Mouse (Mus musculus): ENCODE results near the gene Frem1. TPM values are rescaled to one million over a fixed set of nuclear protein-coding genes. Genes with fewer than 3 reads are reported as not detected.

Gene Frem1
- polyA plus RNA-seq, 2 experiments: 12.8 to 16.6 TPM

- WGBS: 41% methylated on average over 5 of the region's 5 CpGs
- TF ChIP-seq POLR2A (IDR thresholded peaks at IDR 0.05; ENCODE audit: borderline replicate concordance, extremely low read depth, insufficient read depth, insufficient read length): no peak
- H3K4me1 ChIP-seq (ENCODE audit: control insufficient read depth, insufficient read depth, low read length): peaks cover 37% of the 10 kb centered on the region
- H3K4me2 ChIP-seq (replicated peaks; ENCODE audit: low read depth, low read length, severe bottlenecking): no peak overlapping the region
- ATAC-seq (ENCODE audit: low FRiP score, low read depth): no peak
- no peak overlapping the region for H3K9ac ChIP-seq (ENCODE audit: low read depth, low read length, severe bottlenecking)
- H3K27me3 ChIP-seq (ENCODE audit: control insufficient read depth, insufficient read depth, low read length): no peaks in the 10 kb centered on the region
- H3K4me3 ChIP-seq (replicated peaks; ENCODE audit: low read length): no peak overlapping the region
- no peak for DNase-seq (ENCODE audit: low spot score)
- H3K27ac ChIP-seq (replicated peaks; ENCODE audit: low read depth, low read length): peak overlapping the region; percentile 88
- H3K9me3 ChIP-seq (ENCODE audit: control insufficient read depth, low read length): no peaks in the 10 kb centered on the region
- H3K36me3 ChIP-seq (ENCODE audit: control insufficient read depth, insufficient read depth, low read length): no peaks in the 10 kb centered on the region
Measured at GRCm38 (mm10) chr4:82892247-82892646, 159.9 kb downstream of the Frem1 start.

- Histone ChIP-seq H3K27ac (replicated peaks; ENCODE audit: low read depth, low read length) (peak overlapping the region; percentile 88), H3K4me3 (replicated peaks; ENCODE audit: low read length) (no peak overlapping the region), H3K36me3 (ENCODE audit: control insufficient read depth, insufficient read depth, low read length) (no peaks in the 10 kb centered on the region), H3K27me3 (ENCODE audit: control insufficient read depth, insufficient read depth, low read length) (no peaks in the 10 kb centered on the region), H3K9ac (ENCODE audit: low read depth, low read length, severe bottlenecking) (no peak overlapping the region), H3K4me2 (replicated peaks; ENCODE audit: low read depth, low read length, severe bottlenecking) (0 out of 2 replicates have a peak overlapping the region, but pooled peaks have one; percentile 24), H3K4me1 (ENCODE audit: control insufficient read depth, insufficient read depth, low read length) (peaks cover 37% of the 10 kb centered on the region), H3K9me3 (ENCODE audit: control insufficient read depth, low read length) (no peaks in the 10 kb centered on the region)
- ATAC-seq (ENCODE audit: low FRiP score, low read depth) (peak; percentile 54), DNase-seq (ENCODE audit: low spot score) (peak; percentile 75)
- 21% methylated on average over 2 of the region's 2 CpGs for WGBS
- no peak for TF ChIP-seq POLR2A (IDR thresholded peaks at IDR 0.05; ENCODE audit: borderline replicate concordance, extremely low read depth, insufficient read depth, insufficient read length)
Measured at GRCm38 (mm10) chr4:82891566-82891965, 160.6 kb downstream of the Frem1 start.

- Histone ChIP-seq H3K4me3 (replicated peaks; ENCODE audit: low read length) (no peak overlapping the region), H3K4me1 (ENCODE audit: control insufficient read depth, insufficient read depth, low read length) (peaks cover 37% of the 10 kb centered on the region), H3K36me3 (ENCODE audit: control insufficient read depth, insufficient read depth, low read length) (no peaks in the 10 kb centered on the region), H3K4me2 (replicated peaks; ENCODE audit: low read depth, low read length, severe bottlenecking) (0 out of 2 replicates have a peak overlapping the region, but pooled peaks have one; percentile 24), H3K27ac (replicated peaks; ENCODE audit: low read depth, low read length) (peak overlapping the region; percentile 88), H3K27me3 (ENCODE audit: control insufficient read depth, insufficient read depth, low read length) (no peaks in the 10 kb centered on the region), H3K9me3 (ENCODE audit: control insufficient read depth, low read length) (no peaks in the 10 kb centered on the region), H3K9ac (ENCODE audit: low read depth, low read length, severe bottlenecking) (no peak overlapping the region)
- TF ChIP-seq POLR2A (IDR thresholded peaks at IDR 0.05; ENCODE audit: borderline replicate concordance, extremely low read depth, insufficient read depth, insufficient read length): no peak
- DNase-seq (ENCODE audit: low spot score): peak; percentile 94
- peak; percentile 90 for ATAC-seq (ENCODE audit: low FRiP score, low read depth)
- 19% methylated on average over 7 of the region's 7 CpGs for WGBS
Measured at GRCm38 (mm10) chr4:82891049-82891448, 161.1 kb downstream of the Frem1 start.

- Histone ChIP-seq H3K27ac (replicated peaks; ENCODE audit: low read depth, low read length) (peak overlapping the region; percentile 88), H3K9me3 (ENCODE audit: control insufficient read depth, low read length) (no peaks in the 10 kb centered on the region), H3K36me3 (ENCODE audit: control insufficient read depth, insufficient read depth, low read length) (no peaks in the 10 kb centered on the region), H3K4me3 (replicated peaks; ENCODE audit: low read length) (no peak overlapping the region), H3K27me3 (ENCODE audit: control insufficient read depth, insufficient read depth, low read length) (no peaks in the 10 kb centered on the region), H3K4me2 (replicated peaks; ENCODE audit: low read depth, low read length, severe bottlenecking) (0 out of 2 replicates have a peak overlapping the region, but pooled peaks have one; percentile 24), H3K9ac (ENCODE audit: low read depth, low read length, severe bottlenecking) (no peak overlapping the region), H3K4me1 (ENCODE audit: control insufficient read depth, insufficient read depth, low read length) (peaks cover 37% of the 10 kb centered on the region)
- peak; percentile 78 for DNase-seq (ENCODE audit: low spot score)
- ATAC-seq (ENCODE audit: low FRiP score, low read depth): peak; percentile 62
- TF ChIP-seq POLR2A (IDR thresholded peaks at IDR 0.05; ENCODE audit: borderline replicate concordance, extremely low read depth, insufficient read depth, insufficient read length): no peak
- 35% methylated on average over 4 of the region's 4 CpGs for WGBS
Measured at GRCm38 (mm10) chr4:82890585-82890984, 161.6 kb downstream of the Frem1 start.

GRCm38 (mm10) chr4:82886148-82886547, 166.0 kb downstream of the Frem1 start:
- no peak overlapping the region for H3K9ac ChIP-seq (ENCODE audit: low read depth, low read length, severe bottlenecking)
- ATAC-seq (ENCODE audit: low FRiP score, low read depth) (no peak), DNase-seq (ENCODE audit: low spot score) (no peak)
- H3K4me3 ChIP-seq (replicated peaks; ENCODE audit: low read length): no peak overlapping the region
- no peak overlapping the region for H3K27ac ChIP-seq (replicated peaks; ENCODE audit: low read depth, low read length)
- no peak for TF ChIP-seq POLR2A (IDR thresholded peaks at IDR 0.05; ENCODE audit: borderline replicate concordance, extremely low read depth, insufficient read depth, insufficient read length)
- H3K4me2 ChIP-seq (replicated peaks; ENCODE audit: low read depth, low read length, severe bottlenecking): no peak overlapping the region
- WGBS: 74% methylated on average over 2 of the region's 2 CpGs
- peaks cover 41% of the 10 kb centered on the region for H3K4me1 ChIP-seq (ENCODE audit: control insufficient read depth, insufficient read depth, low read length)
- H3K27me3 ChIP-seq (ENCODE audit: control insufficient read depth, insufficient read depth, low read length): no peaks in the 10 kb centered on the region
- H3K9me3 ChIP-seq (ENCODE audit: control insufficient read depth, low read length): no peaks in the 10 kb centered on the region
- no peaks in the 10 kb centered on the region for H3K36me3 ChIP-seq (ENCODE audit: control insufficient read depth, insufficient read depth, low read length)

GRCm38 (mm10) chr4:82885535-82885913, 166.6 kb downstream of the Frem1 start:
- peaks cover 39% of the 10 kb centered on the region for H3K4me1 ChIP-seq (ENCODE audit: control insufficient read depth, insufficient read depth, low read length)
- H3K4me2 ChIP-seq (replicated peaks; ENCODE audit: low read depth, low read length, severe bottlenecking): no peak overlapping the region
- H3K4me3 ChIP-seq (replicated peaks; ENCODE audit: low read length): no peak overlapping the region
- 33% methylated on average over 1 of the region's 1 CpGs for WGBS
- DNase-seq (ENCODE audit: low spot score) (no peak), ATAC-seq (ENCODE audit: low FRiP score, low read depth) (no peak)
- H3K27me3 ChIP-seq (ENCODE audit: control insufficient read depth, insufficient read depth, low read length): no peaks in the 10 kb centered on the region
- no peaks in the 10 kb centered on the region for H3K9me3 ChIP-seq (ENCODE audit: control insufficient read depth, low read length)
- TF ChIP-seq POLR2A (IDR thresholded peaks at IDR 0.05; ENCODE audit: borderline replicate concordance, extremely low read depth, insufficient read depth, insufficient read length): no peak
- no peaks in the 10 kb centered on the region for H3K36me3 ChIP-seq (ENCODE audit: control insufficient read depth, insufficient read depth, low read length)
- H3K27ac ChIP-seq (replicated peaks; ENCODE audit: low read depth, low read length): no peak overlapping the region
- no peak overlapping the region for H3K9ac ChIP-seq (ENCODE audit: low read depth, low read length, severe bottlenecking)

Measured in limb, embryonic 14.5 days (tissue).